Mouse (Mus musculus) C2C12 (cell line): ENCODE results near the gene Smarce1. TPM values are rescaled to one million over a fixed set of nuclear protein-coding genes. Genes with fewer than 3 reads are reported as not detected.

Experiments used
- H3K27me3 ChIP-seq: one replicate; pipeline ENCODE4 v1.6.1; 2011; ENCODE audit not compliant: control insufficient read depth, insufficient read depth, insufficient read length
- H3K36me3 ChIP-seq: one replicate; pipeline ENCODE4 v1.6.1; 2011; ENCODE audit not compliant: control insufficient read depth, insufficient read depth
- H3K4me3 ChIP-seq: one replicate; pipeline ENCODE4 v1.5.1; 2011; ENCODE audit warnings: mild to moderate bottlenecking, control low read depth; ENCODE audit not compliant: poor library complexity, insufficient read depth, severe bottlenecking
- H3K79me2 ChIP-seq: one replicate; pipeline ENCODE4 v1.6.1; 2011; ENCODE audit not compliant: control insufficient read depth, insufficient read depth
- H3K79me3 ChIP-seq: one replicate; pipeline ENCODE4 v1.6.1; 2011; ENCODE audit warnings: low read depth, control low read depth
- H3ac ChIP-seq: one replicate; pipeline ENCODE3; 2011; ENCODE audit warnings: low read depth; ENCODE audit not compliant: control insufficient read depth, insufficient read length
- CEBPB ChIP-seq: IDR thresholded peaks from one replicate; pipeline ENCODE4 v1.6.1; 2011; ENCODE audit warnings: low read depth, mild to moderate bottlenecking, control low read depth, moderate library complexity
- CTCF ChIP-seq: IDR thresholded peaks from one replicate; pipeline ENCODE4 v1.5.1; 2011; ENCODE audit not compliant: control insufficient read depth, insufficient read depth, insufficient read length
- FOSL1 ChIP-seq: IDR thresholded peaks from one replicate; pipeline ENCODE4 v1.8.0; 2011; ENCODE audit warnings: mild to moderate bottlenecking, low read length; ENCODE audit not compliant: poor library complexity, insufficient read depth, severe bottlenecking
- MAX ChIP-seq: IDR thresholded peaks from one replicate; pipeline ENCODE4 v1.6.1; 2011; ENCODE audit warnings: mild to moderate bottlenecking, control low read depth
- MYOD1 ChIP-seq: IDR thresholded peaks from one replicate; pipeline ENCODE4 v1.6.1; 2011; ENCODE audit warnings: low read depth; ENCODE audit not compliant: control insufficient read depth, insufficient read length
- MYOG ChIP-seq: IDR thresholded peaks from one replicate; pipeline ENCODE4 v1.6.1; 2011; ENCODE audit not compliant: control insufficient read depth, insufficient read length; ENCODE audit errors: extremely low read depth
- USF1 ChIP-seq: IDR thresholded peaks from one replicate; pipeline ENCODE4 v1.6.1; 2011; ENCODE audit warnings: low read depth, mild to moderate bottlenecking, control low read depth, moderate library complexity
- polyA plus RNA-seq: library from polyadenylated mRNA; unstranded; fragments of >200 nt; fragmentation: generic; extraction: Trizol; gene quantifications from one replicate; pipeline ENCODE4 v1.2.1, GENCODE M21; 2012; ENCODE audit warnings: missing spikeins

Smarce1 gene
- polyA plus RNA-seq, 1 experiment = 103 TPM

GRCm38 (mm10) chr11:99182575-99182974, 48.2 kb downstream of the Smarce1 start:
- TF ChIP-seq USF1 (no peak), MYOG (no peak), MYOD1 (no peak), FOSL1 (no peak), MAX (no peak), CEBPB (no peak), CTCF (no peak)

GRCm38 (mm10) chr11:99180071-99180470, 50.7 kb downstream of the Smarce1 start:
- H3ac ChIP-seq = no peak overlapping the region
- H3K79me2 ChIP-seq = no peaks in the 10 kb centered on the region
- TF ChIP-seq USF1 = no peak
- no peak for TF ChIP-seq CTCF
- TF ChIP-seq FOSL1 = no peak
- no peak for TF ChIP-seq MYOD1
- no peak for TF ChIP-seq MYOG
- no peak for TF ChIP-seq CEBPB
- TF ChIP-seq MAX = no peak
- no peaks in the 10 kb centered on the region for H3K36me3 ChIP-seq
- H3K27me3 ChIP-seq = peaks cover 26% of the 10 kb centered on the region
- H3K4me3 ChIP-seq = no peak overlapping the region
- no peaks in the 10 kb centered on the region for H3K79me3 ChIP-seq

More at GRCm38 (mm10) chr11:99182575-99182974, 48.2 kb downstream of the Smarce1 start:
- no peaks in the 10 kb centered on the region for H3K79me3 ChIP-seq
- H3ac ChIP-seq = no peak overlapping the region
- no peak overlapping the region for H3K4me3 ChIP-seq
- peaks cover 43% of the 10 kb centered on the region for H3K27me3 ChIP-seq
- H3K36me3 ChIP-seq = no peaks in the 10 kb centered on the region
- H3K79me2 ChIP-seq = no peaks in the 10 kb centered on the region

DNA sequence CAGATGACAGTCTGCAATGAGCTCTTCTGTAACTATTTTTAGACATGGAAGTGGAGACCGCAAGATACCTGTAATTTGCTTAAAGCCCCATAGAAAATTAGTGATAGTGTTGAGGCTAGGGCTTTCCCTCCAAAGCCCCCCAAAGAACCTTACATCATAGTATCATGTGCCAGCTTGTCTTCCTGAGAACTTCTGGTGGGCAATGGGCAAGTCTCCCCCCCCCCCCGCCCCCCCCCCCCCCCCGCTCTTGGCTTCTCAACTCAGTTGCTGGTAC, 53.0 kb downstream of the Smarce1 start:
- Histone ChIP-seq H3K27me3 (peaks cover 19% of the 10 kb centered on the region), H3ac (no peak overlapping the region), H3K79me3 (no peaks in the 10 kb centered on the region), H3K79me2 (no peaks in the 10 kb centered on the region), H3K4me3 (no peak overlapping the region), H3K36me3 (no peaks in the 10 kb centered on the region)
- no peak for TF ChIP-seq MYOD1
- TF ChIP-seq CEBPB = no peak

GRCm38 (mm10) chr11:99177054-99177924, 53.5 kb downstream of the Smarce1 start:
- Histone ChIP-seq H3K79me2 (no peaks in the 10 kb centered on the region), H3ac (no peak overlapping the region), H3K27me3 (peaks cover 16% of the 10 kb centered on the region), H3K79me3 (no peaks in the 10 kb centered on the region), H3K36me3 (no peaks in the 10 kb centered on the region), H3K4me3 (no peak overlapping the region)
- TF ChIP-seq CEBPB = no peak
- TF ChIP-seq USF1 = no peak

- H3K79me2 ChIP-seq = no peaks in the 10 kb centered on the region
- no peak overlapping the region for H3ac ChIP-seq
- H3K36me3 ChIP-seq = no peaks in the 10 kb centered on the region
- TF ChIP-seq MYOD1 = no peak
- TF ChIP-seq FOSL1 = no peak
- TF ChIP-seq MAX = no peak
- TF ChIP-seq MYOG = no peak
- no peak for TF ChIP-seq CTCF
- no peak for TF ChIP-seq USF1
- TF ChIP-seq CEBPB = no peak
- no peak overlapping the region for H3K4me3 ChIP-seq
- peaks cover 21% of the 10 kb centered on the region for H3K27me3 ChIP-seq
- no peaks in the 10 kb centered on the region for H3K79me3 ChIP-seq
These were observed 58.8 kb downstream of the Smarce1 start for GRCm38 (mm10) chr11:99172002-99172401.

- peaks cover 27% of the 10 kb centered on the region for H3K27me3 ChIP-seq
- H3ac ChIP-seq = no peak overlapping the region
- TF ChIP-seq MYOG (no peak), FOSL1 (no peak), MYOD1 (no peak), CTCF (no peak), CEBPB (no peak), USF1 (no peak), MAX (no peak)
- H3K79me3 ChIP-seq = no peaks in the 10 kb centered on the region
- H3K79me2 ChIP-seq = no peaks in the 10 kb centered on the region
- H3K36me3 ChIP-seq = no peaks in the 10 kb centered on the region
- H3K4me3 ChIP-seq = no peak overlapping the region
These were observed 59.4 kb downstream of the Smarce1 start for GRCm38 (mm10) chr11:99171442-99171841.
